Mouse (Mus musculus): ENCODE measurements around the gene Cog3.

DNA sequence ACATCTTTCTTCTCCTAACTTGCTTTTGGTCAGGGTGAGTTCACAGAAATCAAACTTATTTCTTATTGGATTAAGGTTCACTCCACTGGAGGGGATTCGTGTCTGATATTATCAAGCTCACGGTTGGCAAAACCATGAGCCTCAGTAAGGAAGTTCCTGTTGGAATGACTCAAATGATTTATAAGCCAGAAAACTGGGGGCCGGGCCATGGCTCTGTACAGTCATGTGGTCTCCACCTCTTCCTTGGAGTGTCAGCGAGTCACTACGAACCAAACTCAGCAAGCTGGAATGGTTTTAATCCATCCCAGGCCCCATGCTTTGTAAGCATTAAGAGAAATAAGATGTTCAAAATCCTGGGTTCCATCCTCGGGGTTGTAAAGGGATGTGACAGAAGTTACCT lies 2.7 kb upstream of the Cog3 start:
- TF ChIP-seq CTCF (IDR thresholded peaks at IDR 0.05; ENCODE audit: low read depth): no peak
- TF ChIP-seq EP300 (IDR thresholded peaks at IDR 0.05; ENCODE audit: low read depth): no peak

All from liver, embryonic 14.5 days (tissue).